Mouse (Mus musculus): ENCODE data around the gene Afap1.

GRCm38 (mm10) chr5:35946841-35947240 is 53.7 kb downstream of the Afap1 start:
- TF ChIP-seq EP300 (IDR thresholded peaks at IDR 0.05; ENCODE audit: low read depth) (no peak), CTCF (IDR thresholded peaks at IDR 0.05; ENCODE audit: low read depth) (no peak)

All from liver, postnatal 0 days (tissue).